Mouse (Mus musculus) spleen, adult 2 months (tissue): ENCODE data around the gene Nsmce1. TPM values are rescaled to one million over a fixed set of nuclear protein-coding genes. Genes with fewer than 3 reads are reported as not detected.

Experiments used
- DNase-seq, 2 experiments: peaks; one replicate each; pipeline versions ENCODE4 v3.0.0 to v3.0.0-alpha.2; 2012 to 2021; ENCODE audit warnings: low spot score in 2 of 2, low read depth in 1 of 2
- H3K27ac ChIP-seq: fragments of 200-500 bp; 2 replicates; pipeline ENCODE4 v1.5.1; 2012; ENCODE audit warnings: low read length, inconsistent platforms; ENCODE audit not compliant: insufficient read depth
- H3K27me3 ChIP-seq: fragments of 200-500 bp; 2 replicates; pipeline ENCODE4 v1.6.1; 2012; ENCODE audit warnings: mild to moderate bottlenecking, moderate library complexity, low read length, inconsistent platforms; ENCODE audit not compliant: control insufficient read depth, insufficient read depth
- H3K36me3 ChIP-seq: fragments of 200-500 bp; 2 replicates; pipeline ENCODE4 v1.6.1; 2012; ENCODE audit warnings: mild to moderate bottlenecking, low read length, inconsistent platforms; ENCODE audit not compliant: control insufficient read depth, insufficient read depth
- H3K4me1 ChIP-seq: fragments of 200-500 bp; 2 replicates; pipeline ENCODE4 v1.6.1; 2011; ENCODE audit warnings: inconsistent platforms; ENCODE audit not compliant: control insufficient read depth, insufficient read depth, insufficient read length
- H3K4me3 ChIP-seq: fragments of 200-500 bp; 2 replicates; pipeline ENCODE4 v1.5.1; 2011; ENCODE audit warnings: mild to moderate bottlenecking, inconsistent platforms; ENCODE audit not compliant: insufficient read depth, insufficient read length; ENCODE audit errors: extremely low read depth
- CTCF ChIP-seq: fragments of 200-500 bp; IDR thresholded peaks from 2 replicates; pipeline ENCODE4 v1.5.1; 2011; ENCODE audit warnings: mild to moderate bottlenecking, inconsistent platforms; ENCODE audit not compliant: insufficient read depth, insufficient read length, insufficient replicate concordance; ENCODE audit errors: extremely low read depth
- POLR2A ChIP-seq: fragments of 200-500 bp; IDR thresholded peaks from 2 replicates; pipeline ENCODE4 v1.6.1; 2011; ENCODE audit warnings: low read depth, low read length, inconsistent platforms
- WGBS: fragments of 180-500 bp; shearing (Covaris S2); methylation state at CpG from one replicate; pipeline ENCODE4 v1.1.7; 2018; 5-methylcytosine and 5-hydroxymethylcytosine counted together
- polyA plus RNA-seq: library from polyadenylated mRNA; depleted of rRNA; stranded (reverse); fragments of >200 nt; gene quantifications from 2 replicates; pipeline ENCODE4 v1.2.3, GENCODE M21; 2012; rRNA removed

Gene Nsmce1
- polyA plus RNA-seq, result 38.4 and 42.4 TPM in 2 replicates

DNA sequence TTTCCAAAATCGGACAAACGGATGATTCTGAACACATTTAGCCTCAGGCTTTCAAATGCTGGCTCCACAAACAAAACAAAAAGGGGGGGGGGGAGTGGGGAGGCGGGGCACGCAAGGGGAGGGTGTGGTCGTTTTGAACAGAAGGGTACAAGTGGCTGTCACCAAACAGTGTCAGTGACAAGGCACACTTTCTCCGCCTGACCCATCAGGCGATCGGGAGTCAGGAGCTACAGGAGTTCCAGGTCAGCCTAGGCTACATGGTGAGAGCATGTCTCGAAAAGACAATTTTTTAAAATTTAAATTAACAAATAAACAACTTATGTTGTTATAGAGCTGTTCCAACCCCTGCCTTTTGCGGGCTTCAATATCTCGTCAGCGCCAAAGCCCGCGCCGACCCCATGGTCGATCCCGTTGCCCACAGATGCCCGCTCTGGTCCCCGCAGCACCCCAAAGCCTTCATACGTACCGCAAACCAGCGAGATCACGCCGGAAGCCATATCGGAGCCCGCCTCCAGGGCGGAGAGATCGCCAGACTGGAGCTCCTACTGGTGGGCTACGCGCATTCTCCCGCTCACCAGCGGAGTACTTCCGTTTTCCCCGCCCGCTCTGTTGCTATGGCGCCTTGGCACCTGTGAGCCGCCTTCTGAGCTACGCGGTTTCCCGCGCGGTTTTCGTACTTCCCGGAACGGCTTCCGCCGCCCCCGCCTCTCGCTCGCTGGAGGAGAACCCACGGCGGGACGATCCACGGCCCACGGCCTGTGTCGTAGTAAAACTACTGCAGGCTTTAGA, at the start of gene Nsmce1:
Gene Nsmce1, minus strand, starts transcription at position 650 of the 789 bp plus-strand sequence.
- WGBS, result under 1% methylated on average over 55 of the region's 56 CpGs
- peaks cover 65% of the 10 kb centered on the region for H3K4me1 ChIP-seq
- H3K4me3 ChIP-seq, result peak within 1 kb of the TSS; percentile 61
- H3K27ac ChIP-seq, result peak within 1 kb of the TSS; percentile 97
- 0 out of 2 replicates have a peak, but pooled peaks cover 1% of the 10 kb centered on the region for H3K36me3 ChIP-seq
- H3K27me3 ChIP-seq, result no peaks in the 10 kb centered on the region
- DNase-seq, result peak; percentile 95 to 97
- TF ChIP-seq CTCF (0 out of 2 replicates have a peak, but pooled peaks have one; percentile 6), POLR2A (peak; percentile 43; the same call in 1 of the 2 replicates)

DNA sequence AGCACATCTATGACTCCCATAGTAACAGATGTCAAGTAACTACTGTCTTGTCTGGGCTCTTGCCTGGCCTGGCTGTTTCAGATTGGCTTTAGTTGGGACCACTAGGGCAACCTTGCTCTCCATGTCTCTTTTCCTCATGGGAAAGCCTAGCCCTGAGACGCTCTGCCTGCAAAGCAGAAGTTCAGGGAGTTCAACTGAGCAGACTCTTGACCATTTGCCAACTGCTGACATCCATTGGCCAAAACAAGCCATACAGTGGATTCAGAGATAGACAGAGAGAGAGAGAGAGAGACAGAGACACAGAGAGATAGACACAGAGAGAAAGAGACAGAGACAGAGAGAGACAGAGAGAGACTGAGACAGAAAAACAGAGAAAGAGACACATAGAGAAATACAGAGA, 49.6 kb upstream of the Nsmce1 start:
- Histone ChIP-seq H3K4me1 (peaks cover 29% of the 10 kb centered on the region; the same call in 1 of the 2 replicates), H3K4me3 (no peak overlapping the region), H3K27ac (no peak overlapping the region), H3K36me3 (no peaks in the 10 kb centered on the region), H3K27me3 (no peaks in the 10 kb centered on the region)
- no peak for DNase-seq
- TF ChIP-seq POLR2A (no peak), CTCF (no peak)
- 69% methylated on average over 1 of the region's 1 CpGs for WGBS

DNA sequence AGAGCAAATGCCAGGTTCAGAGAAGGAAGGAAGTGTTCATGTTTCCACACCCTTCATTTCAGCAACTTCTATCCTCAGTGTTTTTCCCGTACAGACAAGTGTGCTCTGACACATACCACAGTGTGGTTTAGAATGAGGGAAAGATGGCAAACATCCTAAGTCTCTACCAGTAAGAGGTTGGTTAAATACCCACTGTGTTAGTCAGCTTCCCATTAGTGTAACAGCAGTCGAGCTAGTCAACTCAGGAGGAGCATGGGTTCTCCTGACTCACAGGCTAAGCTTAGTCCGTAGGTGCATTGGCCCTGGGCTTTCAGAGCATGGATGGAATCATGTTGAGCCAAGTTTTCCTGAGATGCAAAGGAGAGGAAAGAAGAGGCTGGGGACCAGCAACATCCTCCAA, 48.0 kb upstream of the Nsmce1 start:
- Histone ChIP-seq H3K27me3 (no peaks in the 10 kb centered on the region), H3K4me3 (no peak overlapping the region), H3K36me3 (no peaks in the 10 kb centered on the region), H3K4me1 (peaks cover 29% of the 10 kb centered on the region; the same call in 1 of the 2 replicates), H3K27ac (no peak overlapping the region)
- DNase-seq, result no peak
- TF ChIP-seq POLR2A (no peak), CTCF (no peak)
- 49% methylated on average over 3 of the region's 3 CpGs for WGBS

DNA sequence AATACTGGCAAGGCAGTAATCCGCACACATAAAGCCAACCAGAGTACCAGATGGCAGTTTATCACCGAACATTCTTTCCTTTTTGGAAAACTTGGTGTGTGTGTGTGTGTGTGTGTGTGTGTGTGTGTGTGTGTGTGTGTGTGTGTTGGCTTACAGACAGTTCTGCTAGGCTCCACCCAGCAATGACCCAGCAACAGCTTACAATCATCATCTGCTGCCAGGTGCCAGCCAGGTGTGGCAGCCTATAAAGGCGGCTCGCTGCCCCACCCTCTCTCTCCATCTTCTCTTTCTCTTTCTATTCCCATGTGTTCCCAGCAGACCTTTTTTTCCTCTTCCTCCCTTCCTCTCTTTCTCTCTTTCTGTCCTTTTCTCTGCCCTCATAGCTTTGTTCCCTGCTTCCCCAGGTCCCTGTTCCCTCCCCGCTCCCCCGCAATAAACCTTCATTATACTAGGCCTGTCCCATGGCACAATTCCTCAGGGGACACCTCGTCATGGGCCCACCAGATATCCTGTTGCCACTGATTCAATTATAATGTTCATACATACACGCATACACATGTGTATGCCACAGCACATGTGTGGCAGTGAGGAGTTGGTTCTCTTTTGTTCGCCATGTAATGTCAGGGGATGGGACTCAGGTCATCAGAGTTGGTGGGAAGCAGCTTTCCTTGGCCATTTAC, 36.6 kb upstream of the Nsmce1 start:
- no peaks in the 10 kb centered on the region for H3K36me3 ChIP-seq
- no peak overlapping the region for H3K4me3 ChIP-seq
- no peak overlapping the region for H3K27ac ChIP-seq
- H3K4me1 ChIP-seq, result no peaks in the 10 kb centered on the region
- no peaks in the 10 kb centered on the region for H3K27me3 ChIP-seq
- TF ChIP-seq POLR2A (no peak), CTCF (no peak)
- WGBS, result 93% methylated on average over 9 of the region's 9 CpGs
- DNase-seq, result no peak

DNA sequence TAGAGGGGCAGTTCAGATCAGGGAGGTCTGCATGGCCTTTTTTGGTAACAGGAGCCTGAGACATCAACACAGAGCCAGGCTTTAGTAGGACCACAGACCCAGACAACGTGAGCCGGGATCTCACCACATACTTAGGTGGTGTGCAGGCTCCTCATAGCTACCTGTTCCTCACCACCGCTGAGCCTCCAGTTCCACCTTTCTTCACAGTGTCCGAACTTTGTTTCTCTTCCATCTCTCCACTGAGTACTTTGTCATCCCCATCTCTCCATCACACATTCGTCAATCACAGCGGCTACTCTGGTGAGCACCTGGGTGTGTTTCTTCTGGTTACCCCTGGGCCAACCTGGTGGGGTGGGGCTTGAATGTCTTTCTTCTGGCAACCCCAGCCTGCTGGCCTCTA, 35.8 kb upstream of the Nsmce1 start:
- 93% methylated on average over 6 of the region's 6 CpGs for WGBS
- DNase-seq, result no peak
- H3K4me3 ChIP-seq, result no peak overlapping the region
- H3K27me3 ChIP-seq, result no peaks in the 10 kb centered on the region
- H3K4me1 ChIP-seq, result no peaks in the 10 kb centered on the region
- H3K27ac ChIP-seq, result no peak overlapping the region
- TF ChIP-seq POLR2A (no peak), CTCF (no peak)
- no peaks in the 10 kb centered on the region for H3K36me3 ChIP-seq

DNA sequence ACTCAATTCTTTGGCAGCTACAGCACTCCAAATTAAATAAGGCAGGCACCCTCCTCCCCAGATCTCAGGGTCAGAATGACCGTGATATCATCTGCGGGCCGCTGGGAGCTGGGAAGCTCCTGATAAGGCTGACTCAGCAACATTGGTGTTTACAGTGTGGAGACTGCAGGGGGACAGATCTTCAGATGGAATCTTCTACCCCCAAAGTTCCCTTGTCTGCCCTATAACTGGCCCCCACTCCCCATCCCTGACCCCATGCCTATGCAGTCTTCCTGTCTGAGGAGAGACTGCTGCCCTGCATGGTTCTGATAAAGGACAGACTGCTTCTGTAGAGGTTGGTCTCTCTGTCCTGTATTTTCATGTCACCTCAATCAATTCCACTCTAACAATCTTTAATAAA, 31.7 kb upstream of the Nsmce1 start:
- Histone ChIP-seq H3K27ac (no peak overlapping the region), H3K36me3 (no peaks in the 10 kb centered on the region), H3K27me3 (no peaks in the 10 kb centered on the region), H3K4me3 (no peak overlapping the region), H3K4me1 (no peaks in the 10 kb centered on the region)
- DNase-seq, result no peak
- 68% methylated on average over 3 of the region's 3 CpGs for WGBS
- no peak for TF ChIP-seq POLR2A
- TF ChIP-seq CTCF, result no peak

DNA sequence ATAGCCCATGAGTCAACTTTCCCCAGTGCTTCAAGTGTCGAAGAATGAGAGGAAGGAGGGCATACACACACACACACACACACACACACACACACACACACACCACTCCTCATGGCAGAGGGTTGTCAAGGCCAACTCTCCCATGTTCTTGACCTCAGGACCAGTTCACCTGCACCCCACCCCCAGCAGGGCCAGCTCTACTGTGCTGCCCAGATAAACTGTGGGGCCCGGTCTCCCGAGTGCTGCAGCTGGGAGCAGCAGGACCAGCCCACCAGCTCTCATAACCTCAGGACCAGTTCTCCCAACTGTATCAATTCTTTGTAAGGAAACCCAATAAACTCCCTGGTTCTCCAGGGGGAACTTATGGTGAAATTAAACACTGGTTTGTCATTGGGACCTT, 28.3 kb upstream of the Nsmce1 start:
- no peak for DNase-seq
- WGBS, result 73% methylated on average over 3 of the region's 3 CpGs
- no peak for TF ChIP-seq POLR2A
- no peak for TF ChIP-seq CTCF
- Histone ChIP-seq H3K4me3 (no peak overlapping the region), H3K4me1 (no peaks in the 10 kb centered on the region), H3K36me3 (no peaks in the 10 kb centered on the region), H3K27me3 (no peaks in the 10 kb centered on the region), H3K27ac (no peak overlapping the region)
